Mouse (Mus musculus) forebrain, embryonic 10.5 days (tissue): ENCODE measurements around the gene 2610507B11Rik. TPM values are rescaled to one million over a fixed set of nuclear protein-coding genes. Genes with fewer than 3 reads are reported as not detected.
A peak's percentile ranks its signal among the peaks of the same experiment; 100 is the strongest.
"Not testable (repeated sequence)": the region's sequence is repeated elsewhere in the genome, so short reads cannot be mapped to it uniquely, and the experiment has no call there.

ENCODE experiments used
- DNase-seq: peaks from one replicate; pipeline ENCODE4 v3.0.0-alpha.2; 2017; ENCODE audit warnings: low spot score; ENCODE audit errors: extremely low spot score
- H3K27ac ChIP-seq: fragments of 300-500 bp; sonication (generic); 2 replicates; pipeline ENCODE4 v1.5.1; 2016; ENCODE audit warnings: mild to moderate bottlenecking
- H3K27me3 ChIP-seq: fragments of 300-500 bp; sonication (generic); 2 replicates; pipeline ENCODE4 v1.6.1; 2016; ENCODE audit warnings: mild to moderate bottlenecking; ENCODE audit not compliant: poor library complexity, severe bottlenecking
- H3K36me3 ChIP-seq: fragments of 300-500 bp; sonication (generic); replicated peaks from 2 replicates; pipeline ENCODE4 v1.6.1; 2016; ENCODE audit warnings: mild to moderate bottlenecking, moderate library complexity
- H3K4me1 ChIP-seq: fragments of 300-500 bp; sonication (generic); 2 replicates; pipeline ENCODE4 v1.6.1; 2016
- H3K4me3 ChIP-seq: fragments of 300-500 bp; sonication (generic); 2 replicates; pipeline ENCODE4 v1.5.1; 2016; ENCODE audit warnings: mild to moderate bottlenecking, moderate library complexity
- H3K9me3 ChIP-seq: fragments of 300-500 bp; sonication (generic); 2 replicates; pipeline ENCODE4 v1.6.1; 2016; ENCODE audit warnings: mild to moderate bottlenecking, moderate library complexity
- WGBS: fragments of 180-500 bp; shearing (Covaris S2); methylation state at CpG from one replicate; pipeline ENCODE4 v1.1.7; 2016; 5-methylcytosine and 5-hydroxymethylcytosine counted together
- polyA plus RNA-seq: library from polyadenylated mRNA; unstranded; fragments of >200 nt; fragmentation: Nextera tagmentation; extraction: Ambion mirVana; gene quantifications from 2 replicates; pipeline ENCODE4 v1.2.1, GENCODE M21; 2016

Gene 2610507B11Rik
- polyA plus RNA-seq, 1 experiment from 2014 or later = 72.7 TPM

DNA sequence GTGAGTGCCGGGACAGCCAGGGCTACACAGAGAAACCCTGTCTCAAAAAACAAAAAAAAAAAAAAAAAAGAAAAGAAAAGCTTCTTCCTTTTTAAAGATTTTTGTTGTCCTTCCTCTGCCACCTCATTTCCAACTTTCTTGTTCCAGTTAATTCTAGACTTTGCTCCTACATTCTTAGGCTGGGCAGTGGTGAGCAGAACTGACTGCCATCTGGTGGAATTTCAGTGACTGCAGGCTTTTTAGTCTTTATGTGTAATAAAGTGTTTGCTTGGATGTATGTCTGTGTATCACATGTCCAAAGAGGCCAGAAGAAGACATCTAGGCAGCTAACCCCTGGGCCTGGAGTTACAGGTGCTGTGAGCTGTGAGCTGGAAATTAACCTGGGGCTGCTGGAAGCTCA is 4.9 kb upstream of the 2610507B11Rik start:
- Histone ChIP-seq H3K36me3 (peaks cover 39% of the 10 kb centered on the region), H3K9me3 (no peaks in the 10 kb centered on the region), H3K4me3 (no peak overlapping the region), H3K27ac (no peak overlapping the region), H3K4me1 (no peaks in the 10 kb centered on the region), H3K27me3 (peaks cover 19% of the 10 kb centered on the region)
- WGBS = 95% methylated on average over 1 of the region's 1 CpGs
- DNase-seq = no peak

DNA sequence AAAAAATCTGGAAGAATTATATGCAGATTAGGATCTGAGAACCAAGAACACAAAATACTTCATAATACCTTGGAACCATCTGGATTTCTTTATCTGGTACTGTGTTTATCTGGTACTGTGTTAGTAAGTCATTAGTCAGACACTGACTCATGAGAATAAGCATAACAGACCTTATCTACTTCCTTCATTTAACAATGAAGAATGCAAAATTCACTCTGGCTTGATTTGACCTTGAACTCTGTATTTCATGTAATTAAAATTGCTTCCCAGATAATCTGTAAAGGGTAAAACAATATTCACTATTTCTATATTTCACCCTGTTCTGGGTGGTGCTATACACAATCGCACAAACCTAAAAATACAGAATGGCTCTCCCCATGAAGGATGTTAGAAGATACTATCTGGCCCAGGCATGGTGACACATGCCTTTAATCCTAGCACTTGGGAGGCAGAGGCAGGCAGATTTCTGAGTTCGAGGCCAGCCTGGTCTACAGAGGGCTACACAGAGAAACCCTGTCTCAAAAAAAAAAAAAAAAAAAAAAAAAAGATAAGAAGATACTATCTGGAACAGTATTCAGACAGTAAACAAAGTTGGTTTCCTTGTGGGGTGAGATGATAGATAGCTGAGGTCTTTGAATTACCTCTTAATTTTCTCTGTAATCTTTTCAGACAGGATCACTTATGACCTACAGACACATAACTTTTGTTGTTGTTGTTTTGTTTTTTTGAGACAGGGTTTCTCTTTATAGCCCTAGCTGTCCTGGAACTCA is 878 bp upstream of the 2610507B11Rik start:
- H3K27me3 ChIP-seq = peaks cover 19% of the 10 kb centered on the region
- H3K36me3 ChIP-seq = peaks cover 33% of the 10 kb centered on the region
- no peak overlapping the region for H3K27ac ChIP-seq
- H3K4me3 ChIP-seq = peak overlapping the region; percentile 96
- H3K4me1 ChIP-seq = peaks cover 14% of the 10 kb centered on the region
- H3K9me3 ChIP-seq = no peaks in the 10 kb centered on the region
- DNase-seq = no peak
- 91% methylated on average over 2 of the region's 2 CpGs for WGBS

DNA sequence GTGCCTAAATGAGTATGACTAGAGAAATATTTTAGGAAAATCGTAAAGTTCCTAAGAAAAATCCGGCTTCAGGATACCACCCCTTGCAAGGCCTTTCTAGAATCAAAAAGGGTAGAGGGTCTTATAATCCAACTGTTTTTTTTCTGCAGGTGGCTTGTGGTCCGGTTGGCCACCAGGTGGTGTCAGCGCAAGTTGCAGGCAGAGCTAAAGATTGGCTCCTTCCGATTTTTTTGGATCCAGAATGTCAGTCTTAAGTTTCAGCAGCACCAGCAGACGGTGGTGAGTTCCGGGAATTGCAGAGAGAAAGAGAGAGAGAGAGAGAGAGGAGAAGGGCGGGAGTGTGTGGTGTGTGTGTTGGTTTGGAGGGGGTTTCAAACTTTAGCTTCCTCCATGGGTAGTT is 998 bp downstream of the 2610507B11Rik start:
- Histone ChIP-seq H3K27ac (0 out of 2 replicates have a peak overlapping the region, but pooled peaks have one; percentile 6), H3K36me3 (peaks cover 46% of the 10 kb centered on the region), H3K27me3 (peaks cover 19% of the 10 kb centered on the region), H3K4me1 (peaks cover 14% of the 10 kb centered on the region), H3K4me3 (peak overlapping the region; percentile 96), H3K9me3 (no peaks in the 10 kb centered on the region)
- DNase-seq = peak; percentile 69
- WGBS = 7% methylated on average over 8 of the region's 8 CpGs

DNA sequence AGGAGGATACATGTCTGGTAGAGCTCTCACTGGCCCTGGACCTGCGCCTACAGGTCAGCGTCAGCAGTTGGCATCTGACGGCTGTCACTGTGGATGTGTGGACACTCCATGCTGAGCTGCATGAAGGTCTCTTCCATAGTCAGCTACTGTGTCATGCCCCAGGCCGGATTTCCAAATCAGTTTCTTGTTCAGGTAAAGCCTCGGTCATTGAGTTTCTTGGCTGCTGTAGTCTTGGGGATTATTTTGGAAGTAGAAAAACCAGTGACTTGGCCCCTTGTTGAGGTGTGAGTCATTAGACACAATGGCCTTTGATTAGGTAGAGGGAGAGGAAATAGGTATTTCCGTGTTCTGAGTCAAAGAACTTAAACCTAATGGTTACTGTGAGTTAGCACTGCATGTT is 4.0 kb downstream of the 2610507B11Rik start:
- Histone ChIP-seq H3K36me3 (peaks cover 76% of the 10 kb centered on the region), H3K27me3 (peaks cover 3% of the 10 kb centered on the region), H3K27ac (no peak overlapping the region), H3K4me3 (no peak overlapping the region), H3K4me1 (peaks cover 14% of the 10 kb centered on the region), H3K9me3 (no peaks in the 10 kb centered on the region)
- DNase-seq = no peak
- 93% methylated on average over 6 of the region's 6 CpGs for WGBS

DNA sequence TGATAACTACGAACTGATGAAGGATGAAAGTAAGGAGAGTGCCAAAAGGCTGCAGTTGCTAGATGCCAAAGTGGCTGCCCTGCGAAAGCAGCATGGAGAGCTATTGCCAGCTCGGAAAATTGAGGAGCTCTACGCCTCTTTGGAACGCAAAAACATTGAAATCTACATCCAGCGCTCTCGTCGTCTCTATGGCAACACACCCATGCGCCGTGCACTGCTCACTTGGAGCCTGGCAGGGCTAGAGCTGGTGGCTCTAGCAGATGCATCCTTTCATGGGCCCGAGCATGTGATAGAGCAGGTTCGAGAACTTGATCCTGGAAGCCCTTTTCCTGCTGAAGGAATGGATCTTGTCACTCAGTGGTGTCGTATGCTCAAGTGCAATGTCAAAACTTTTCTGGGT is 10.4 kb downstream of the 2610507B11Rik start:
- no peaks in the 10 kb centered on the region for H3K4me1 ChIP-seq
- no peak overlapping the region for H3K4me3 ChIP-seq
- H3K27ac ChIP-seq = no peak overlapping the region
- H3K36me3 ChIP-seq = peaks cover 99% of the 10 kb centered on the region
- no peaks in the 10 kb centered on the region for H3K27me3 ChIP-seq
- no peak for DNase-seq
- no peaks in the 10 kb centered on the region for H3K9me3 ChIP-seq
- 94% methylated on average over 13 of the region's 13 CpGs for WGBS

DNA sequence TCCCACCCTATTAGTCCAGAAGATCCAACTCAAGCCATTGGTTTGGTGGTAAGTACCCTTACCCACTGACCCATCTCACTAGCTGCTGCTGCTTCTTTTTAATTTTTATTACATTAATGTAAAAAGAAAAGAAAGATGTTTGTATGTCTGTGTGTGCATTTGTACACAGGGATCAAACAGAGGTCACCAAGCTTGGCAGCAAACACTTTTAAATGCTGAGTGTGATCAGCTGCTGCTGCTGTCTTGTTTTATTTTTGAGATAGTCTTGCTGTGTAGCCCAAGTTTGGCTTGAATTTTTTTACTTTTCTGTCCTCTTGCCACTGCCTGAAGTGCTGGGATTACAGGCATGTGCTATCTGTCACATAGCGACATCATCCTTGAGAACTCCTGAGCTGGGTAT is 14.0 kb downstream of the 2610507B11Rik start:
- Histone ChIP-seq H3K36me3 (peaks cover 100% of the 10 kb centered on the region), H3K9me3 (no peaks in the 10 kb centered on the region), H3K4me3 (no peak overlapping the region), H3K4me1 (no peaks in the 10 kb centered on the region), H3K27ac (no peak overlapping the region), H3K27me3 (no peaks in the 10 kb centered on the region)
- no peak for DNase-seq
- 98% methylated on average over 1 of the region's 1 CpGs for WGBS

DNA sequence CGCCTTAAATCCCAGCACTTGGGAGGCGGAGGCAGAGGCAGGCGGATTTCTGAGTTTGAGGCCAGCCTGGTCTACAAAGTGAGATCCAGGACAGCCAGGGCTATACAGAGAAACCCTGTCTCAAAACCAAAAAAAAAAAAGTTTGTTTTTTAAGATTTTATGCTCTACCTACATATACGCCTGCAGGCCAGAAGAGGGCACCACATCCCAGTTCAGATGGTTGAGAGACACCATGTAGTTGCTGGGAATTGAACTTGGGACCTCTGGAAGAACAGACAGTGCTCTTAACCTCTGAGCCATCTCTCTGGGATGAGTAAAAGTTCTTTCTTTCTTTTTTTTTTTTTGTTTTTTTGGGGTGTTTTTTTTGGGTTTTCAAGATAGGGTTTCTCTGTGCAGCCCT is 14.6 kb downstream of the 2610507B11Rik start:
- not testable (repeated sequence) for H3K27me3 ChIP-seq, H3K4me1 ChIP-seq, DNase-seq, H3K27ac ChIP-seq, H3K9me3 ChIP-seq, H3K4me3 ChIP-seq
- H3K36me3 ChIP-seq = peaks cover 100% of the 10 kb centered on the region
- WGBS = 93% methylated on average over 4 of the region's 4 CpGs

DNA sequence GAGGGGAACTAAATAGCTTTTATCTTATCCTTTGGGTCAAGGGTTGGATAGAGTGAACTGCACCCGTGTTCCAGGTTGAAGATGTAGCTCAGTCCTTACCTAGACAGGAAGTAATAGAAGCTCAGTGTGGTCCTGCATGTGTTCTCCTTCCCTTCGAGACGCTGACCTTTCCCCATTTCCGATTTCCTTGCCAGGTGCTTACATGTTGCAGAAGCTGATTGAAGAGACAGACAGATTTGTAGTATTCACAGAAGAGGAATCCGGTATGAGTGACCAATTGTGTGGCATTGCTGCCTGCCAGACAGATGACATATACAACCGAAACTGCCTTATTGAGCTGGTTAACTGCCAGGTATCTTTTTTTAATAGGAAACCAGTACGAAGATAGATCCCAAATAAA is 17.3 kb downstream of the 2610507B11Rik start:
- Histone ChIP-seq H3K4me3 (no peak overlapping the region), H3K9me3 (no peaks in the 10 kb centered on the region), H3K36me3 (peaks cover 100% of the 10 kb centered on the region), H3K27me3 (no peaks in the 10 kb centered on the region), H3K4me1 (no peaks in the 10 kb centered on the region), H3K27ac (no peak overlapping the region)
- no peak for DNase-seq
- WGBS = 96% methylated on average over 7 of the region's 7 CpGs

DNA sequence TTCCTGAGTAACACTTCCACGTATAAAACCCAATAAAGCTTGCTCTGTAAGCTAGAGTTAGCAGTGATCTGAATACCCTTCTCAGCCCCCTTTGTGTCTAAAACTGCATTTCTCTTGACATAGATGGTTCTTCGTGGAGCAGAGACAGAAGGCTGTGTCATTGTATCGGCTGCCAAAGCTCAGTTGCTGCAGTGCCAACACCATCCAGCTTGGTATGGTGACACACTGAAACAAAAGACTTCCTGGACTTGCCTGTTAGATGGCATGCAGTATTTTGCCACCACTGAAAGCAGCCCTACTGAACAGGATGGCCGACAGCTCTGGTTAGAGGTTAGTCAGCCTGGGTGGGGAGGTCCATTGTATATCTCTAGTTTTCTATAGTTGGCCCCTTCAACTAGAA is 18.0 kb downstream of the 2610507B11Rik start:
- H3K4me1 ChIP-seq = no peaks in the 10 kb centered on the region
- H3K27me3 ChIP-seq = no peaks in the 10 kb centered on the region
- no peak overlapping the region for H3K4me3 ChIP-seq
- H3K36me3 ChIP-seq = peaks cover 100% of the 10 kb centered on the region
- WGBS = 90% methylated on average over 4 of the region's 4 CpGs
- no peak for DNase-seq
- no peaks in the 10 kb centered on the region for H3K9me3 ChIP-seq
- no peak overlapping the region for H3K27ac ChIP-seq

DNA sequence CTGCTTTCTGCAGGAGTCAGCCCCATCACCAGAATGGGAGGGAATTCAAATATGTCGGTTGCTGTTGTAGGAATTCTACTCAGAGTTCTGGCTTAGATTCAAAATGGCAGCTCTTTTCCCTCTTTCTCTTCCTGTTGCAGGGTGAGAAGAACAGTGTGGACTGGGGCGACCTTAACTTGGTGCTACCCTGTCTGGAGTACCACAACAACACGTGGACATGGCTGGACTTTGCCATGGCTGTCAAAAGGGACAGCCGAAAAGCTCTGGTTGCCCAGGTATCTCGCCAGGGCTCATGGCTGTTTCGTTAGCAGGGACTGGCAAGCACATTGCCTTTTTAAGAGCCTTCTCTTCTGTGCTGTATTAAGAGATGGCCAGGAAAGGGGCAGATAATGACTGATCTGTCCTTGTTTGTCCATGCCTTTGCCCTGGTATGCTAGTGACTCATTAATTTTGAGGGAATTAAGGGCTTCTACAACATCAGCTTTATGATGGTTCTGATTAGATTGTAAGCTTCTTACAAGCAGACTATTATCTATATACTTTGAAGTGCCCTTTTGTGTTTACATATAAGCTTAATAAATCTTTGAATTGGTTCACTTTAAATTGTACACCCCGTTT is 27.7 kb downstream of the 2610507B11Rik start:
- Histone ChIP-seq H3K4me3 (no peak overlapping the region), H3K27me3 (no peaks in the 10 kb centered on the region), H3K27ac (no peak overlapping the region), H3K9me3 (no peaks in the 10 kb centered on the region), H3K36me3 (peaks cover 96% of the 10 kb centered on the region), H3K4me1 (no peaks in the 10 kb centered on the region)
- 93% methylated on average over 7 of the region's 7 CpGs for WGBS
- DNase-seq = no peak

DNA sequence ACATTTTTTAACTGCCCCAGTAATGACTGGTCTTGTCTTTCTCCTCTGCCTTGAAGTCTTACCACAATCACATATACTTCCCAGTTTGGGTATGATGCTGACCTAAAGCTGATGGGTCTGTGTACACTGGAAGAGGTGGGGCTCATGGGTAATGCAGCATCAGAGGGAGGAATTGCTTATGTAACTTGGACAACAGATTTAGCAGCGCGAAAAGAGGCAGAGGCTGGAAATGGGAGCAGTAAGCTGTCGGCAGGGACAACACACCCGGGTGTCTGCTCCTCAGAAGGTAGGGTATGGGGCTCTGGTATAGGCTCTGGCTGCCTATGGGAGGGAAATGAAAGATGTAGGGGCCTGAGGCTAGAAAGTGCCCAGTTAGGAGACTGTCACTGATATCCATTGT is 29.1 kb downstream of the 2610507B11Rik start, which contains the start of gene BC030499:
BC030499 (plus strand) TSS at position 188 of the 400 bp plus-strand sequence.
- Histone ChIP-seq H3K4me1 (no peaks in the 10 kb centered on the region), H3K4me3 (no peak within 1 kb of the TSS), H3K9me3 (no peaks in the 10 kb centered on the region), H3K27me3 (no peaks in the 10 kb centered on the region), H3K27ac (no peak within 1 kb of the TSS), H3K36me3 (peaks cover 86% of the 10 kb centered on the region)
- 93% methylated on average over 4 of the region's 4 CpGs for WGBS
- DNase-seq = no peak

DNA sequence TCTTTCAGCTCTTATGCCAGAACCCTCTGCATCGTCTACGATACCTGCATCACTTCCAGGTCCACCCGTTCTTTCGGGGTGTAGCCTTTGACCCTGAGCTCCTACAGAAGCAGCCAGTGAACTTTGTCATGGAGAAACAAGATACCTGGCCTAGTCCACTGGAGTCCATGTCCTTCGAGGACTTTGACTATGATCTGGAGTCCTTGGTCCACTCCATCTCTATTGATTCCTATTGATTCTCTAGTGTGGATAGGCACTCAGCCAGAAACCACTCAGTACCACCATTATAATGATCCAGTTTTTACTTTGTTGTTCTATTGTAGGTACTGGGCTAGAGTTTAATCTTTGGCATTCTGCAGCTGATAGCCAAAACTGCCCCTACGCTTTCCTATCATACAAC is 33.0 kb downstream of the 2610507B11Rik start:
- no peaks in the 10 kb centered on the region for H3K4me1 ChIP-seq

DNA sequence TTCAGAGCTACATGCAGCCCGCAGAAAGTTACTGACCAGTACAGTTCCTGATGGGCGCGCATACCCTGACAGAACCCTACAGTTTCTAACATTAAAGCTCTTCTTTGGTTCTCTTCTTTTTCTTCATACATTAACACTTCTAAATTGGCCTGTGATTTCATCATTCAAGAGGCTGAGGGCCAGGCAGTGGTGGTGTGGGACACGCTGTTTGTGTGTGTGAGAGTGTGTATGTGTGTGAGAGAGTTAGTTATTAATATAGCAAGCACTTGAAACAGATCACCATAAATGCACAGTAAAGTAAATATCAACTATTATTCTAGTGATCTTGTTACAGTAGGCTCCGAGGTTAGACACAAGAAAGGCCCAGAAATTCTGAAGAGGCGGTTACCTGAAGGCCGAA is 39.4 kb downstream of the 2610507B11Rik start:
- Histone ChIP-seq H3K27ac (peak overlapping the region; percentile 96), H3K36me3 (peaks cover 29% of the 10 kb centered on the region), H3K4me1 (peaks cover 27% of the 10 kb centered on the region), H3K4me3 (peak overlapping the region; percentile 75), H3K27me3 (no peaks in the 10 kb centered on the region), H3K9me3 (no peaks in the 10 kb centered on the region)
- DNase-seq = no peak
- WGBS = 72% methylated on average over 7 of the region's 7 CpGs

More for the DNA sequence above, 33.0 kb downstream of the 2610507B11Rik start:
- no peak overlapping the region for H3K27ac ChIP-seq
- H3K9me3 ChIP-seq = no peaks in the 10 kb centered on the region
- peaks cover 48% of the 10 kb centered on the region for H3K36me3 ChIP-seq
- H3K4me3 ChIP-seq = no peak overlapping the region
- no peak for DNase-seq
- 93% methylated on average over 6 of the region's 6 CpGs for WGBS
- H3K27me3 ChIP-seq = no peaks in the 10 kb centered on the region
